Mouse (Mus musculus): ENCODE data around the gene Mvb12b.

- TF ChIP-seq MAFK (IDR thresholded peaks at IDR 0.05; ENCODE audit: insufficient read depth, low read depth, low read length) (no peak), CHD2 (IDR thresholded peaks at IDR 0.05; ENCODE audit: low read depth, low read length) (no peak), ZC3H11A (IDR thresholded peaks at IDR 0.05; ENCODE audit: borderline replicate concordance, low read depth, low read length) (no peak), HCFC1 (IDR thresholded peaks at IDR 0.05; ENCODE audit: borderline replicate concordance, insufficient read depth, low read length) (no peak), ZNF384 (IDR thresholded peaks at IDR 0.05; ENCODE audit: low read depth, low read length) (no peak)
These were observed 186.3 kb downstream of the Mvb12b start for GRCm38 (mm10) chr2:33701446-33701815.
